Mouse (Mus musculus): ENCODE results near the gene Mllt3.

- no peak for TF ChIP-seq POLR2A (IDR thresholded peaks at IDR 0.05; ENCODE audit: control insufficient read depth in 1 of 2, insufficient read depth in 1 of 2, low read depth in 1 of 2, low read length in 2 of 2, poor library complexity in 1 of 2)
- TF ChIP-seq KAT2A (conservative IDR thresholded peaks at IDR 0.05; ENCODE audit: low read depth, low read length): no peak
Measured at GRCm38 (mm10) chr4:88022623-88023022, 10.5 kb downstream of the Mllt3 start.

Data from MEL (cell line).